Mouse (Mus musculus) embryonic fibroblast, embryonic 13.5 days (primary cell): Measurements from ENCODE around the gene Ift80.

ENCODE experiments used
- CTCF ChIP-seq: IDR thresholded peaks from 2 replicates; pipeline ENCODE4 v1.5.1; 2011; ENCODE audit warnings: mild to moderate bottlenecking, control low read depth, low read length, moderate library complexity, borderline replicate concordance; ENCODE audit not compliant: insufficient read depth
- POLR2A ChIP-seq: IDR thresholded peaks from 2 replicates; pipeline ENCODE4 v1.6.1; 2011; ENCODE audit warnings: low read depth, mild to moderate bottlenecking, control low read depth, low read length, moderate library complexity

DNA sequence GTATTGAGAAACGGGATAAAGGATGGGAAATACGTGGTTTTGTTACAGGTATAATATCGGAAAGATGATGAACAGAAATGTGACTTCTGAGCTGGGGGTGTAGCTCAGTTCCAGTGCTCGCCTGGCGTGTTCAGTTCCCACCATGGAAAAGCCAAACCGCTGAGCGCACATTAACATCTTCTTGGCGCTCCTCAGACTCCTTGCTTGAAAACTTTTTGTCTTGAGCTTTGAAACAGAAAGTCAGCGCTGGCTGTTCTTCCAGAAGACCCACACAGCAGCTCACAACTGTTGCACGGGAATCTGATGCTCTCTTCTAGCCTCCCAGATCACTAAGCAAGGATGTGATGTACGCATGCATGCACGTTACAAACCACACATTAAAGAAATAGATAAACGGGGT lies 41.4 kb upstream of the Ift80 start:
- TF ChIP-seq CTCF (no peak), POLR2A (0 out of 2 replicates have a peak, but pooled peaks have one; percentile 16)
